Comparison of ENCODE assay signal across 29 mouse cellular contexts in the genomic region with DNA sequence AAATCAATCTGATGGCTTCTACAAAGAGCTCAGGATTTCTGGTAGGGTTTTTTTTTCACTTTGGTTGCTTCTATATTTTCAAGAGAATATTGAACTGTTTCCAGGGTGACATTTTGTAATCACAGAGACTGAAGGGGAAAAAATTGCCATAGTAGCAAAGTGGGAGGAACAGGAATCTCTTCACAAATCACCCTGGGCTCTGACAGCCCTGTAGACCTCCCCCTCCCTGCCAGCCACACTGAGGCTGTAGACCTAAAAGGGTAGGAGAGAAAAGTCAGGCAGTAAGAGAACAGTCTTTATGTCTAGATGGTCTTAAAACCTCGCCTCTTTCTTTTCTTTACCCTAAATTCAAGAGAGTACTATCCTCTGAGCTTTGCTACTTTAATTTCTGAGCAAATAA. TPM values are rescaled to one million over a fixed set of nuclear protein-coding genes. Genes with fewer than 3 reads are reported as not detected.
A peak's percentile ranks its signal among the peaks of the same experiment; 100 is the strongest.
DNase-seq lines count a peak whose midpoint lies in the region; ATAC-seq and TF ChIP-seq lines count a peak whose summit lies in the region.
"Had no signal": no experiment of that assay in that cellular context is flagged by ENCODE, and none has a peak within 500 bp of the region (broad histone marks: within the 10 kb centered on the region; RNA-seq: fewer than 3 reads in every experiment).

No protein-coding gene starts in this region.

- TF ChIP-seq CTCF in forebrain, postnatal 0 days (IDR thresholded peaks at IDR 0.05; ENCODE audit: low read depth) = no peak

- no peak overlapping the region for H3K9ac ChIP-seq in forebrain, postnatal 0 days
- no peak overlapping the region for H3K9ac ChIP-seq in forebrain, embryonic 16.5 days (replicated peaks; ENCODE audit: low read depth, low read length)
- no peak overlapping the region for H3K9ac ChIP-seq in neural tube, embryonic 11.5 days (ENCODE audit: low read length)
- no peak overlapping the region for H3K9ac ChIP-seq in neural tube, embryonic 15.5 days (replicated peaks)
- H3K9ac ChIP-seq: heart, embryonic 13.5 days; liver, embryonic 14.5 days had no signal

- no peak overlapping the region for H3K4me2 ChIP-seq in forebrain, postnatal 0 days (ENCODE audit: low read depth)
- no peak overlapping the region for H3K4me2 ChIP-seq in forebrain, embryonic 16.5 days (ENCODE audit: low read length)
- no peak overlapping the region for H3K4me2 ChIP-seq in neural tube, embryonic 11.5 days (ENCODE audit: low read depth)
- no peak overlapping the region for H3K4me2 ChIP-seq in neural tube, embryonic 15.5 days
- H3K4me2 ChIP-seq: heart, embryonic 13.5 days had no signal

- H3K27me3 ChIP-seq in forebrain, postnatal 0 days (ENCODE audit: insufficient read depth, low read length) = no peaks in the 10 kb centered on the region
- no peaks in the 10 kb centered on the region for H3K27me3 ChIP-seq in forebrain, embryonic 16.5 days (replicated peaks; ENCODE audit: control insufficient read depth, insufficient read depth, low read length)
- H3K27me3 ChIP-seq in neural tube, embryonic 11.5 days (ENCODE audit: control insufficient read depth, insufficient read depth, low read length) = no peaks in the 10 kb centered on the region
- no peaks in the 10 kb centered on the region for H3K27me3 ChIP-seq in neural tube, embryonic 15.5 days (replicated peaks)
- H3K27me3 ChIP-seq: heart, embryonic 13.5 days had no signal

- no peak for DNase-seq in forebrain, postnatal 0 days
- peak; percentile 14 for DNase-seq in layer of hippocampus, adult 9-11 months
- no peak for DNase-seq in layer of hippocampus, postnatal 10 days (ENCODE audit: low spot score in 2 of 2)
- DNase-seq in neural tube, embryonic 11.5 days (ENCODE audit: low spot score) = no peak
- peak; percentile 17 for DNase-seq in mesoderm, embryonic 11.5 days (ENCODE audit: low read depth, low spot score)
- no peak for DNase-seq in gastrocnemius, postnatal 25 days
- DNase-seq: adrenal gland, adult 8-10 months; cerebellum, adult 11-12 months; cerebellum, adult 9-11 months; gastrocnemius, adult 2 months; heart, adult 2 months; heart, postnatal 10 days; kidney, adult 18-20 months; kidney, postnatal 36 days; liver; lung, adult 2 months; retina, postnatal 1 day; right cerebral cortex, postnatal 25 days; spleen, adult 18-20 months; thymus, adult 18-20 months; thymus, postnatal 36 days had no signal

- no peaks in the 10 kb centered on the region for H3K36me3 ChIP-seq in forebrain, postnatal 0 days (ENCODE audit: insufficient read depth)
- H3K36me3 ChIP-seq in forebrain, embryonic 16.5 days (ENCODE audit: control insufficient read depth, insufficient read depth) = no peaks in the 10 kb centered on the region
- H3K36me3 ChIP-seq in neural tube, embryonic 11.5 days (ENCODE audit: control insufficient read depth, insufficient read depth, low read length) = no peaks in the 10 kb centered on the region
- no peaks in the 10 kb centered on the region for H3K36me3 ChIP-seq in neural tube, embryonic 15.5 days
- H3K36me3 ChIP-seq: G1E; heart, embryonic 13.5 days had no signal

- WGBS in forebrain, postnatal 0 days = 52% methylated on average over 1 of the region's 1 CpGs
- 50% methylated on average over 1 of the region's 1 CpGs for WGBS in forebrain, embryonic 16.5 days
- WGBS in neural tube, embryonic 11.5 days = 46% methylated on average over 1 of the region's 1 CpGs
- WGBS in neural tube, embryonic 15.5 days = 50% methylated on average over 1 of the region's 1 CpGs

- H3K4me3 ChIP-seq in forebrain, postnatal 0 days (ENCODE audit: low read depth, low read length) = no peak overlapping the region
- no peak overlapping the region for H3K4me3 ChIP-seq in forebrain, embryonic 16.5 days (replicated peaks; ENCODE audit: low read length)
- no peak overlapping the region for H3K4me3 ChIP-seq in neural tube, embryonic 11.5 days (ENCODE audit: low read depth, low read length)
- no peak overlapping the region for H3K4me3 ChIP-seq in neural tube, embryonic 15.5 days (replicated peaks)
- H3K4me3 ChIP-seq: gastrocnemius, adult 2 months; heart, adult 2 months; heart, embryonic 13.5 days had no signal

- no peak overlapping the region for H3K27ac ChIP-seq in forebrain, postnatal 0 days (ENCODE audit: low read depth, low read length)
- H3K27ac ChIP-seq in forebrain, embryonic 16.5 days (ENCODE audit: low read length) = no peak overlapping the region
- no peak overlapping the region for H3K27ac ChIP-seq in neural tube, embryonic 11.5 days (ENCODE audit: low read depth, low read length)
- H3K27ac ChIP-seq in neural tube, embryonic 15.5 days (replicated peaks) = no peak overlapping the region; the same call in 1 of the 2 replicates
- H3K27ac ChIP-seq: gastrocnemius, adult 2 months; heart, adult 2 months; heart, embryonic 13.5 days; liver, embryonic 14.5 days had no signal

- no peaks in the 10 kb centered on the region for H3K4me1 ChIP-seq in forebrain, postnatal 0 days (ENCODE audit: insufficient read depth)
- 0 out of 2 replicates have a peak, but pooled peaks cover 2% of the 10 kb centered on the region for H3K4me1 ChIP-seq in forebrain, embryonic 16.5 days (replicated peaks; ENCODE audit: control insufficient read depth, insufficient read depth, low read length)
- no peaks in the 10 kb centered on the region for H3K4me1 ChIP-seq in neural tube, embryonic 11.5 days (ENCODE audit: control insufficient read depth, insufficient read depth, low read length)
- H3K4me1 ChIP-seq in neural tube, embryonic 15.5 days = no peaks in the 10 kb centered on the region

- H3K9me3 ChIP-seq in forebrain, postnatal 0 days (ENCODE audit: low read length) = no peaks in the 10 kb centered on the region
- H3K9me3 ChIP-seq in forebrain, embryonic 16.5 days (ENCODE audit: control insufficient read depth, low read length) = no peaks in the 10 kb centered on the region
- no peaks in the 10 kb centered on the region for H3K9me3 ChIP-seq in neural tube, embryonic 11.5 days (ENCODE audit: control insufficient read depth, low read length)
- H3K9me3 ChIP-seq in neural tube, embryonic 15.5 days (replicated peaks) = no peaks in the 10 kb centered on the region

- ATAC-seq in forebrain, postnatal 0 days = peak; percentile 58; the same call in 1 of the 2 replicates
- ATAC-seq in forebrain, embryonic 16.5 days = no peak
- peak; percentile 63; the same call in 1 of the 2 replicates for ATAC-seq in neural tube, embryonic 11.5 days (ENCODE audit: insufficient read depth, low FRiP score, low TSS enrichment)
- no peak for ATAC-seq in neural tube, embryonic 15.5 days (ENCODE audit: low FRiP score)
- ATAC-seq: forebrain, embryonic 14.5 days had no signal

RNA-seq across cellular contexts. Expression of a gene that starts 38.4 kb away (rescaled TPM):
- 103 and 121 TPM in 2 replicates for total RNA-seq in forebrain, postnatal 0 days (2014; rRNA removed)
- 48.9 and 92.7 TPM in 2 replicates for polyA plus RNA-seq in forebrain, postnatal 0 days (2015; fragmentation: Nextera tagmentation; extraction: Ambion mirVana)
- 60.5 and 75.1 TPM in 2 replicates for polyA plus RNA-seq in forebrain, embryonic 16.5 days (2015; fragmentation: Nextera tagmentation; extraction: Ambion mirVana)
- 100 to 1,000 TPM; 456 to 489 TPM for total RNA-seq in layer of hippocampus, postnatal 10 days (2021)
- polyA plus RNA-seq in neural tube, embryonic 11.5 days (2014; fragmentation: Nextera tagmentation; extraction: Ambion mirVana) = 3.2 and 3.5 TPM in 2 replicates
- polyA plus RNA-seq in neural tube, embryonic 15.5 days (2015; fragmentation: Nextera tagmentation; extraction: Ambion mirVana) = 50.6 and 59.6 TPM in 2 replicates
- total RNA-seq in gastrocnemius, postnatal 25 days (2021) = under 1 TPM; 0.05 to 0.69 TPM
- total RNA-seq: hematopoietic stem cell, adult 5-6 weeks; megakaryocyte-erythroid progenitor cell, adult 5-6 weeks had no signal
- polyA plus RNA-seq: G1E had no signal

Comparison
In these comparisons a context has a peak if more than half of its experiments do, and no peak if none do; other contexts are left out.
1. ATAC-seq: peak in forebrain, postnatal 0 days (single experiment) and neural tube, embryonic 11.5 days (single experiment); none in forebrain, embryonic 16.5 days (single experiment) and neural tube, embryonic 15.5 days (single experiment).
2. DNase-seq: peak in layer of hippocampus, adult 9-11 months (single experiment) and mesoderm, embryonic 11.5 days (single experiment); none in forebrain, postnatal 0 days (single experiment), layer of hippocampus, postnatal 10 days (0 of 2), neural tube, embryonic 11.5 days (single experiment) and gastrocnemius, postnatal 25 days (single experiment).
3. RNA of a gene that starts 38.4 kb away (polyA plus RNA-seq): 48.9 to 92.7 TPM in forebrain, postnatal 0 days, 60.5 to 75.1 TPM in forebrain, embryonic 16.5 days and 50.6 to 59.6 TPM in neural tube, embryonic 15.5 days; 3.2 to 3.5 TPM in neural tube, embryonic 11.5 days; every median in the first group is over 10 times any median in the second.